Mouse (Mus musculus): Measurements from ENCODE around the gene Cela3b. TPM values are rescaled to one million over a fixed set of nuclear protein-coding genes. Genes with fewer than 3 reads are reported as not detected.
"Not testable (repeated sequence)": the region's sequence is repeated elsewhere in the genome, so short reads cannot be mapped to it uniquely, and the experiment has no call there.

Cela3b gene
- polyA plus RNA-seq, 1 experiment from 2014 or later, result not detected

GRCm38 (mm10) chr4:137447363-137448196 lies 17.2 kb upstream of the Cela3b start:
- no peak overlapping the region for H3K27ac ChIP-seq (replicated peaks; ENCODE audit: low read depth, low read length)
- no peak overlapping the region for H3K4me3 ChIP-seq (ENCODE audit: low read depth, low read length)
- H3K4me1 ChIP-seq (ENCODE audit: control insufficient read depth, insufficient read depth, low read length), result no peaks in the 10 kb centered on the region
- DNase-seq (ENCODE audit: low spot score) (no peak), ATAC-seq (ENCODE audit: insufficient number of reproducible peaks, low FRiP score, low TSS enrichment, low read depth) (no peak)
- H3K27me3 ChIP-seq (ENCODE audit: control insufficient read depth, insufficient read depth, low read length), result no peaks in the 10 kb centered on the region
- 62% methylated on average over 7 of the region's 7 CpGs for WGBS
- no peaks in the 10 kb centered on the region for H3K36me3 ChIP-seq (ENCODE audit: control insufficient read depth, insufficient read depth, low read length)
- H3K4me2 ChIP-seq (ENCODE audit: low read depth, severe bottlenecking), result no peak overlapping the region
- no peaks in the 10 kb centered on the region for H3K9me3 ChIP-seq (ENCODE audit: control insufficient read depth, low read length)
- no peak overlapping the region for H3K9ac ChIP-seq (ENCODE audit: low read length)

DNA sequence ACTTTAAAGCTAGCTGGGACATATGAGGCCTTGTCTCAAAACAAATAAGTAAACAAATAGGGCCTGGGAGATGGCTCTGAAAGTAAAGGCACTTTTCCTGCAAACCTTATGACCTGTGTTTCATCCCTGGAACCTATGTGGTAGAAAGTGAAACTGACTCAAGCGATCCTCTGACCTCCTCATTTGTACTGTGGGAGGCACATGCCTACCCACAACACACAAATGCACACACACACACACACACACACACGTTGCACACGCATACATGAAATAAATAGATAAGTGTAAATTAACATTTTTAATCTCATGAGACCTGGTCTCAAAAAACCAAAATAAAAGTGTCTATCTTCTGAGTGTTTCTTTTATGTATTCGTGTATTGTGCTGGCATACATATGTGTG lies 15.5 kb upstream of the Cela3b start:
- Histone ChIP-seq H3K27ac (replicated peaks; ENCODE audit: low read depth, low read length) (no peak overlapping the region), H3K9me3 (ENCODE audit: control insufficient read depth, low read length) (no peaks in the 10 kb centered on the region), H3K36me3 (ENCODE audit: control insufficient read depth, insufficient read depth, low read length) (no peaks in the 10 kb centered on the region), H3K27me3 (ENCODE audit: control insufficient read depth, insufficient read depth, low read length) (no peaks in the 10 kb centered on the region), H3K4me3 (ENCODE audit: low read depth, low read length) (no peak overlapping the region), H3K9ac (ENCODE audit: low read length) (no peak overlapping the region), H3K4me1 (ENCODE audit: control insufficient read depth, insufficient read depth, low read length) (no peaks in the 10 kb centered on the region), H3K4me2 (ENCODE audit: low read depth, severe bottlenecking) (no peak overlapping the region)
- ATAC-seq (ENCODE audit: insufficient number of reproducible peaks, low FRiP score, low TSS enrichment, low read depth) (no peak), DNase-seq (ENCODE audit: low spot score) (no peak)
- WGBS, result 89% methylated on average over 4 of the region's 4 CpGs

DNA sequence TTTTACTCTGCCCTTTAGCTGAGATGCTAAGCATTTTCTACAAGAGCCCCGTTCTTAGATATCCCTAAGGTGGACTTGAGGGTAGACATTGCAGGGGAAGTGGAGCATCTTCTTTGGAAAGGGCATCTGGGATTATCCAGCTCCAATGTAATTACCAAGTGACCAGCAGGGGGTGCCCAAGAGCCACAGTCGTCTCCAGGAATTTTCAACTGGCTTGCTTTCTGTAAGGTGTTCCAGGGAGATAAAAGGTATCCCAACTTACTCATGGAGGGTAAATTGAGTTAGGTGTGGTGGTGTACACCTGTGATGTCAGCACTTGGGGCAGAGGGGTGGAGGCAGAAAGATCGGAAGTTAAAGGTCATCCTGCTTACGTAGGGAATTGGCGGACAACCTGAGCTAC lies 13.3 kb upstream of the Cela3b start:
- Histone ChIP-seq H3K27ac (replicated peaks; ENCODE audit: low read depth, low read length) (no peak overlapping the region), H3K36me3 (ENCODE audit: control insufficient read depth, insufficient read depth, low read length) (no peaks in the 10 kb centered on the region), H3K4me1 (ENCODE audit: control insufficient read depth, insufficient read depth, low read length) (no peaks in the 10 kb centered on the region), H3K4me3 (ENCODE audit: low read depth, low read length) (no peak overlapping the region), H3K9me3 (ENCODE audit: control insufficient read depth, low read length) (no peaks in the 10 kb centered on the region), H3K27me3 (ENCODE audit: control insufficient read depth, insufficient read depth, low read length) (no peaks in the 10 kb centered on the region), H3K4me2 (ENCODE audit: low read depth, severe bottlenecking) (no peak overlapping the region), H3K9ac (ENCODE audit: low read length) (no peak overlapping the region)
- 31% methylated on average over 5 of the region's 5 CpGs for WGBS
- ATAC-seq (ENCODE audit: insufficient number of reproducible peaks, low FRiP score, low TSS enrichment, low read depth) (no peak), DNase-seq (ENCODE audit: low spot score) (peak; percentile 87)

GRCm38 (mm10) chr4:137441332-137441731 lies 11.0 kb upstream of the Cela3b start:
- Histone ChIP-seq H3K9ac (ENCODE audit: low read length) (no peak overlapping the region), H3K27ac (replicated peaks; ENCODE audit: low read depth, low read length) (no peak overlapping the region), H3K4me1 (ENCODE audit: control insufficient read depth, insufficient read depth, low read length) (no peaks in the 10 kb centered on the region), H3K27me3 (ENCODE audit: control insufficient read depth, insufficient read depth, low read length) (no peaks in the 10 kb centered on the region), H3K36me3 (ENCODE audit: control insufficient read depth, insufficient read depth, low read length) (no peaks in the 10 kb centered on the region), H3K9me3 (ENCODE audit: control insufficient read depth, low read length) (no peaks in the 10 kb centered on the region), H3K4me3 (ENCODE audit: low read depth, low read length) (no peak overlapping the region), H3K4me2 (ENCODE audit: low read depth, severe bottlenecking) (no peak overlapping the region)
- ATAC-seq (ENCODE audit: insufficient number of reproducible peaks, low FRiP score, low TSS enrichment, low read depth), result no peak
- no peak for DNase-seq (ENCODE audit: low spot score)
- 84% methylated on average over 4 of the region's 4 CpGs for WGBS

GRCm38 (mm10) chr4:137438842-137439241 lies 8.5 kb upstream of the Cela3b start:
- no peak for ATAC-seq (ENCODE audit: insufficient number of reproducible peaks, low FRiP score, low TSS enrichment, low read depth)
- no peak overlapping the region for H3K9ac ChIP-seq (ENCODE audit: low read length)
- H3K27me3 ChIP-seq (ENCODE audit: control insufficient read depth, insufficient read depth, low read length), result no peaks in the 10 kb centered on the region
- H3K4me2 ChIP-seq (ENCODE audit: low read depth, severe bottlenecking), result no peak overlapping the region
- no peak for DNase-seq (ENCODE audit: low spot score)
- H3K9me3 ChIP-seq (ENCODE audit: control insufficient read depth, low read length), result no peaks in the 10 kb centered on the region
- no peaks in the 10 kb centered on the region for H3K4me1 ChIP-seq (ENCODE audit: control insufficient read depth, insufficient read depth, low read length)
- H3K4me3 ChIP-seq (ENCODE audit: low read depth, low read length), result no peak overlapping the region
- 90% methylated on average over 8 of the region's 8 CpGs for WGBS
- no peak overlapping the region for H3K27ac ChIP-seq (replicated peaks; ENCODE audit: low read depth, low read length)
- no peaks in the 10 kb centered on the region for H3K36me3 ChIP-seq (ENCODE audit: control insufficient read depth, insufficient read depth, low read length)

GRCm38 (mm10) chr4:137436979-137437669 lies 6.8 kb upstream of the Cela3b start:
- H3K36me3 ChIP-seq (ENCODE audit: control insufficient read depth, insufficient read depth, low read length), result no peaks in the 10 kb centered on the region
- ATAC-seq (ENCODE audit: insufficient number of reproducible peaks, low FRiP score, low TSS enrichment, low read depth) (no peak), DNase-seq (ENCODE audit: low spot score) (no peak)
- H3K4me2 ChIP-seq (ENCODE audit: low read depth, severe bottlenecking), result no peak overlapping the region
- no peaks in the 10 kb centered on the region for H3K4me1 ChIP-seq (ENCODE audit: control insufficient read depth, insufficient read depth, low read length)
- no peak overlapping the region for H3K4me3 ChIP-seq (ENCODE audit: low read depth, low read length)
- H3K9ac ChIP-seq (ENCODE audit: low read length), result no peak overlapping the region
- 83% methylated on average over 8 of the region's 8 CpGs for WGBS
- H3K27me3 ChIP-seq (ENCODE audit: control insufficient read depth, insufficient read depth, low read length), result no peaks in the 10 kb centered on the region
- H3K27ac ChIP-seq (replicated peaks; ENCODE audit: low read depth, low read length), result no peak overlapping the region
- no peaks in the 10 kb centered on the region for H3K9me3 ChIP-seq (ENCODE audit: control insufficient read depth, low read length)

DNA sequence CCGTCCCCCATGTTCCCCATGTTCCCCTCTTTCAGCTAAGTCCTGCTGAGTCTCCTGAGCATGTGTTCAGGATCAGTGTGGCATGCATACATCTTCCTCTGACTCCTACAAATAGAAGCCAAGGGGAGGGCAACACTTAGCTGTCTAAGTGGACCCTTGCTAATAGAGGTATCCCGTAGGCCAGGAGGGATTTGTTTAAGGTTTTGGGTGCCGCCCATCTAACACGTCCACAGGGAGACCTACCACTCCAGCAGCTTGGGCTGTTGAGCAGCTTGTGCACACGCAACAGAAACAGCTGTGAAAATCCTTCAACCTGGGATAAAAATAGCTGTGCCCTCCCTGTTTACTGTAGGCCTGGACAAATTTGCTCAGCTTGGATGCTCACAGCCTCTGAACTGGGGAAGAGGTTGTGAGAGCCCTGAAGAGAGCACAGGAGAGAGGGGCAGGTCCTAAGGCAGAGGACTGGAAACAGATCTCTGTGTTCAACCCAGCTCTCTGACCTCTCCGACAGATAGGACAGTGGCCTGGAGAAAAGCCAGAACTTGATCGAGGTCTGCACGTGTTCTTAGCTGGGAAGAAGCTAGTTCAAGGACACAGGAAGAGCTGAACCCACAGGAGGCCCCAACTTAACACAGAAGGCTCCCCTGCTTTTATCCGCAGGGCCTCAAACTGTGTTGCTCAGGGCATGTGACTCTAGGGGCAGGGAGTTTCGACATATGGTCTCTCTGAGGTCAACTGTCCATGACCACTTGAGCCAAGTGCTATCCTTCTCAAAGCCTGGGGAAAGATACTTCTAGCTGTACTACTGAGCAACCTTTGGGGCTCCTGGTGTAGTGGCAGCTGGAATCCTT lies 2.6 kb upstream of the Cela3b start:
- not testable (repeated sequence) for H3K27me3 ChIP-seq (ENCODE audit: control insufficient read depth, insufficient read depth, low read length); H3K9ac ChIP-seq (ENCODE audit: low read length); H3K36me3 ChIP-seq (ENCODE audit: control insufficient read depth, insufficient read depth, low read length); H3K4me1 ChIP-seq (ENCODE audit: control insufficient read depth, insufficient read depth, low read length); H3K4me2 ChIP-seq (ENCODE audit: low read depth, severe bottlenecking); H3K27ac ChIP-seq (replicated peaks; ENCODE audit: low read depth, low read length); H3K9me3 ChIP-seq (ENCODE audit: control insufficient read depth, low read length); H3K4me3 ChIP-seq (ENCODE audit: low read depth, low read length); DNase-seq (ENCODE audit: low spot score); ATAC-seq (ENCODE audit: insufficient number of reproducible peaks, low FRiP score, low TSS enrichment, low read depth)
- 79% methylated on average over 10 of the region's 10 CpGs for WGBS
